Mouse (Mus musculus) lung, embryonic 15.5 days (tissue): ENCODE data around the gene Stx6. TPM values are rescaled to one million over a fixed set of nuclear protein-coding genes. Genes with fewer than 3 reads are reported as not detected.

ENCODE experiments used
- ATAC-seq: fragments of 200-750 bp; cut with Nextera tagmentation; 2 replicates; pipeline ENCODE4 v1.8.0; 2017; ENCODE audit warnings: moderate number of reproducible peaks, borderline replicate concordance; ENCODE audit not compliant: low FRiP score, low TSS enrichment; ENCODE audit errors: extremely low read depth
- H3K27ac ChIP-seq: fragments of 300-500 bp; sonication (generic); 2 replicates; pipeline ENCODE4 v1.5.1; 2015; ENCODE audit warnings: moderate library complexity, mild to moderate bottlenecking, inconsistent platforms
- H3K27me3 ChIP-seq: fragments of 300-500 bp; sonication (generic); 2 replicates; pipeline ENCODE4 v1.6.1; 2015; ENCODE audit warnings: inconsistent platforms
- H3K36me3 ChIP-seq: fragments of 300-500 bp; sonication (generic); 2 replicates; pipeline ENCODE4 v1.6.1; 2015; ENCODE audit warnings: inconsistent platforms
- H3K4me1 ChIP-seq: fragments of 300-500 bp; sonication (generic); 2 replicates; pipeline ENCODE4 v1.6.1; 2015; ENCODE audit warnings: inconsistent platforms
- H3K4me2 ChIP-seq: fragments of 300-500 bp; sonication (generic); 2 replicates; pipeline ENCODE4 v1.6.1; 2015; ENCODE audit warnings: inconsistent platforms, mild to moderate bottlenecking, moderate library complexity
- H3K4me3 ChIP-seq: fragments of 300-500 bp; sonication (generic); 2 replicates; pipeline ENCODE4 v1.5.1; 2015; ENCODE audit warnings: mild to moderate bottlenecking, inconsistent platforms
- H3K9ac ChIP-seq: fragments of 300-500 bp; sonication (generic); 2 replicates; pipeline ENCODE4 v1.6.1; 2015; ENCODE audit warnings: inconsistent platforms
- H3K9me3 ChIP-seq: fragments of 300-500 bp; sonication (generic); 2 replicates; pipeline ENCODE4 v1.6.1; 2016; ENCODE audit warnings: inconsistent platforms
- WGBS: fragments of 180-500 bp; shearing (Covaris S2); methylation state at CpG from one replicate; pipeline ENCODE4 v1.1.7; 2015; 5-methylcytosine and 5-hydroxymethylcytosine counted together
- polyA plus RNA-seq: library from polyadenylated mRNA; unstranded; fragments of >200 nt; fragmentation: Nextera tagmentation; extraction: Ambion mirVana; gene quantifications from 2 replicates; pipeline ENCODE4 v1.2.1, GENCODE M21; 2015

Stx6 gene
- polyA plus RNA-seq, 1 experiment from 2014 or later = 81.5 TPM

- H3K27ac ChIP-seq = no peak overlapping the region
- ATAC-seq = 0 out of 2 replicates have a peak, but pooled peaks have one; percentile 1
- no peak overlapping the region for H3K4me2 ChIP-seq
- H3K27me3 ChIP-seq = no peaks in the 10 kb centered on the region
- peaks cover 5% of the 10 kb centered on the region; the same call in 1 of the 2 replicates for H3K36me3 ChIP-seq
- H3K9me3 ChIP-seq = no peaks in the 10 kb centered on the region
- WGBS = 46% methylated on average over 4 of the region's 4 CpGs
- H3K4me1 ChIP-seq = peaks cover 31% of the 10 kb centered on the region
- no peak overlapping the region for H3K4me3 ChIP-seq
- no peak overlapping the region for H3K9ac ChIP-seq
These were observed 42.9 kb downstream of the Stx6 start for GRCm38 (mm10) chr1:155201373-155201879.

- peaks cover 5% of the 10 kb centered on the region; the same call in 1 of the 2 replicates for H3K36me3 ChIP-seq
- no peak overlapping the region for H3K4me2 ChIP-seq
- no peak overlapping the region for H3K4me3 ChIP-seq
- no peak overlapping the region for H3K27ac ChIP-seq
- H3K9me3 ChIP-seq = no peaks in the 10 kb centered on the region
- ATAC-seq = 0 out of 2 replicates have a peak, but pooled peaks have one; percentile 10
- H3K9ac ChIP-seq = no peak overlapping the region
- H3K27me3 ChIP-seq = no peaks in the 10 kb centered on the region
- 69% methylated on average over 17 of the region's 17 CpGs for WGBS
- peaks cover 30% of the 10 kb centered on the region for H3K4me1 ChIP-seq
These were observed 43.4 kb downstream of the Stx6 start for GRCm38 (mm10) chr1:155201914-155202313.

- 81% methylated on average over 5 of the region's 5 CpGs for WGBS
- Histone ChIP-seq H3K27me3 (no peaks in the 10 kb centered on the region), H3K4me2 (no peak overlapping the region), H3K9me3 (no peaks in the 10 kb centered on the region), H3K9ac (no peak overlapping the region), H3K36me3 (peaks cover 5% of the 10 kb centered on the region; the same call in 1 of the 2 replicates), H3K27ac (no peak overlapping the region), H3K4me1 (peaks cover 28% of the 10 kb centered on the region), H3K4me3 (no peak overlapping the region)
- no peak for ATAC-seq
These were observed 44.0 kb downstream of the Stx6 start for GRCm38 (mm10) chr1:155202472-155202871.

GRCm38 (mm10) chr1:155203101-155203500, 44.6 kb downstream of the Stx6 start:
- Histone ChIP-seq H3K4me2 (no peak overlapping the region), H3K4me3 (no peak overlapping the region), H3K4me1 (peaks cover 28% of the 10 kb centered on the region), H3K36me3 (peaks cover 5% of the 10 kb centered on the region; the same call in 1 of the 2 replicates), H3K9me3 (no peaks in the 10 kb centered on the region), H3K27me3 (no peaks in the 10 kb centered on the region), H3K9ac (no peak overlapping the region), H3K27ac (no peak overlapping the region)
- ATAC-seq = no peak
- WGBS = 84% methylated on average over 7 of the region's 7 CpGs

- H3K27me3 ChIP-seq = no peaks in the 10 kb centered on the region
- no peaks in the 10 kb centered on the region for H3K9me3 ChIP-seq
- WGBS = 95% methylated on average over 12 of the region's 12 CpGs
- no peak for ATAC-seq
- no peak overlapping the region for H3K4me3 ChIP-seq
- H3K36me3 ChIP-seq = peaks cover 5% of the 10 kb centered on the region; the same call in 1 of the 2 replicates
- peaks cover 28% of the 10 kb centered on the region for H3K4me1 ChIP-seq
- H3K27ac ChIP-seq = no peak overlapping the region
- no peak overlapping the region for H3K4me2 ChIP-seq
- H3K9ac ChIP-seq = no peak overlapping the region
These were observed 45.4 kb downstream of the Stx6 start for GRCm38 (mm10) chr1:155203954-155204353.

GRCm38 (mm10) chr1:155204560-155205162, 46.1 kb downstream of the Stx6 start:
- Histone ChIP-seq H3K4me3 (no peak overlapping the region), H3K4me1 (peaks cover 29% of the 10 kb centered on the region), H3K27ac (no peak overlapping the region), H3K9me3 (no peaks in the 10 kb centered on the region), H3K36me3 (0 out of 2 replicates have a peak, but pooled peaks cover 5% of the 10 kb centered on the region), H3K27me3 (no peaks in the 10 kb centered on the region), H3K4me2 (no peak overlapping the region), H3K9ac (no peak overlapping the region)
- ATAC-seq = no peak
- 58% methylated on average over 8 of the region's 8 CpGs for WGBS

- WGBS = 46% methylated on average over 7 of the region's 7 CpGs
- no peak overlapping the region for H3K27ac ChIP-seq
- no peak for ATAC-seq
- peaks cover 35% of the 10 kb centered on the region for H3K4me1 ChIP-seq
- no peak overlapping the region for H3K4me2 ChIP-seq
- H3K27me3 ChIP-seq = no peaks in the 10 kb centered on the region
- H3K36me3 ChIP-seq = 0 out of 2 replicates have a peak, but pooled peaks cover 5% of the 10 kb centered on the region
- H3K9ac ChIP-seq = no peak overlapping the region
- H3K4me3 ChIP-seq = no peak overlapping the region
- H3K9me3 ChIP-seq = no peaks in the 10 kb centered on the region
These were observed 46.8 kb downstream of the Stx6 start for GRCm38 (mm10) chr1:155205311-155205710.

GRCm38 (mm10) chr1:155205822-155206660, 47.5 kb downstream of the Stx6 start:
- H3K27me3 ChIP-seq = no peaks in the 10 kb centered on the region
- no peak overlapping the region for H3K9ac ChIP-seq
- H3K27ac ChIP-seq = peak overlapping the region; percentile 1; the same call in 1 of the 2 replicates
- 49% methylated on average over 19 of the region's 19 CpGs for WGBS
- H3K4me2 ChIP-seq = no peak overlapping the region
- no peak overlapping the region for H3K4me3 ChIP-seq
- 0 out of 2 replicates have a peak, but pooled peaks cover 5% of the 10 kb centered on the region for H3K36me3 ChIP-seq
- ATAC-seq = no peak; the same call in 1 of the 2 replicates
- peaks cover 42% of the 10 kb centered on the region for H3K4me1 ChIP-seq
- H3K9me3 ChIP-seq = no peaks in the 10 kb centered on the region

- H3K9ac ChIP-seq = no peak overlapping the region
- WGBS = 70% methylated on average over 3 of the region's 3 CpGs
- no peak overlapping the region for H3K4me3 ChIP-seq
- ATAC-seq = no peak
- peaks cover 56% of the 10 kb centered on the region for H3K4me1 ChIP-seq
- 0 out of 2 replicates have a peak, but pooled peaks cover 3% of the 10 kb centered on the region for H3K36me3 ChIP-seq
- H3K27me3 ChIP-seq = no peaks in the 10 kb centered on the region
- H3K9me3 ChIP-seq = no peaks in the 10 kb centered on the region
- H3K27ac ChIP-seq = no peak overlapping the region
- no peak overlapping the region for H3K4me2 ChIP-seq
These were observed 49.3 kb downstream of the Stx6 start for GRCm38 (mm10) chr1:155207859-155208258.

- no peak overlapping the region for H3K4me3 ChIP-seq
- no peaks in the 10 kb centered on the region for H3K9me3 ChIP-seq
- no peaks in the 10 kb centered on the region for H3K27me3 ChIP-seq
- WGBS = 73% methylated on average over 11 of the region's 11 CpGs
- no peak overlapping the region for H3K9ac ChIP-seq
- H3K4me1 ChIP-seq = peaks cover 67% of the 10 kb centered on the region
- no peaks in the 10 kb centered on the region for H3K36me3 ChIP-seq
- no peak overlapping the region for H3K4me2 ChIP-seq
- no peak overlapping the region for H3K27ac ChIP-seq
- ATAC-seq = no peak
These were observed 51.7 kb downstream of the Stx6 start for GRCm38 (mm10) chr1:155210011-155210763.

- H3K4me3 ChIP-seq = no peak overlapping the region
- no peak for ATAC-seq
- peaks cover 65% of the 10 kb centered on the region for H3K4me1 ChIP-seq
- H3K9me3 ChIP-seq = no peaks in the 10 kb centered on the region
- no peak overlapping the region for H3K4me2 ChIP-seq
- H3K9ac ChIP-seq = no peak overlapping the region
- H3K27ac ChIP-seq = no peak overlapping the region
- no peaks in the 10 kb centered on the region for H3K27me3 ChIP-seq
- WGBS = 29% methylated on average over 7 of the region's 7 CpGs
- H3K36me3 ChIP-seq = no peaks in the 10 kb centered on the region
These were observed 52.5 kb downstream of the Stx6 start for GRCm38 (mm10) chr1:155211017-155211416.
